Mouse (Mus musculus) layer of hippocampus, adult 9-10 months (tissue): ENCODE data around the gene Siah1a.

Source experiments
- DNase-seq: peaks from one replicate; pipeline ENCODE4 v3.0.0; 2022; ENCODE audit warnings: low spot score

Gene Siah1a

DNA sequence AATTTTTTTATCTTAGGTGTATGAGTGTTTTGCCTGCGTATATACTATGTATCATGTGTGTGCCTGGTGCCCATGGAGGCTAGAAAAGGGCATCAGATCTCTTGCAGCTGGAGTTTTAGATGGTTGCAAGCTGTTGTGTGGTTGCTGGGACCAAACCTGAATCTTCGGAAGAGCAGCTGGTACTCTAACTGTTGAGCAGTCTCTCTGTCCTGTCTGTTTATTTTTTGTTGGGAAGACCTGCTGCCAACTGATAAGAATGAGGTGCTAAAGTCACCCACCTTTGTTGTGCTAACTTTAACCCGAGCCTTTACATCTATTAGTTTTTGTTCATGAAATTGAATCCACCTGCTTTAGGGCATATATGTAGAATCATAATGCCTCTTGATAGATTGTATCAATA, 43.3 kb downstream of the Siah1a start:
- DNase-seq: no peak

DNA sequence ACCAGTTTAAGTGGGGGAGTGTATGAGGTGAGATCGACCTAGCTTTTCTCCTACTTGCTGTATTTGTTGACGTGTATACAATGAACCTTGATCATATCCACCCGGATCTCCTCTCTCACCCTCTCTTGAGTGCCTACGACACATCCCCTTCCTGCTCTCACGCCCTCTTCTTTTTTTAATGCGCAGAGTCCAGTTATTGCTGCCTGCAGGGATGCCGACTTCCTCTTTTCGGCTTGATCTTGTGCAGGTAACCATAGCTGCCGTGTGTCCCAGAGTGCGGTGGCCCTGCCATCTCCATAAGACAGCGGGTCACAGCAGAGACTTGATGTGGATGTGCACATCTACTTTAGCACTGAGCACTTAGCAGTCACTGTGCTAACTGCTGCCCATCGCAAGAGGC, 46.3 kb downstream of the Siah1a start:
- DNase-seq: no peak

DNA sequence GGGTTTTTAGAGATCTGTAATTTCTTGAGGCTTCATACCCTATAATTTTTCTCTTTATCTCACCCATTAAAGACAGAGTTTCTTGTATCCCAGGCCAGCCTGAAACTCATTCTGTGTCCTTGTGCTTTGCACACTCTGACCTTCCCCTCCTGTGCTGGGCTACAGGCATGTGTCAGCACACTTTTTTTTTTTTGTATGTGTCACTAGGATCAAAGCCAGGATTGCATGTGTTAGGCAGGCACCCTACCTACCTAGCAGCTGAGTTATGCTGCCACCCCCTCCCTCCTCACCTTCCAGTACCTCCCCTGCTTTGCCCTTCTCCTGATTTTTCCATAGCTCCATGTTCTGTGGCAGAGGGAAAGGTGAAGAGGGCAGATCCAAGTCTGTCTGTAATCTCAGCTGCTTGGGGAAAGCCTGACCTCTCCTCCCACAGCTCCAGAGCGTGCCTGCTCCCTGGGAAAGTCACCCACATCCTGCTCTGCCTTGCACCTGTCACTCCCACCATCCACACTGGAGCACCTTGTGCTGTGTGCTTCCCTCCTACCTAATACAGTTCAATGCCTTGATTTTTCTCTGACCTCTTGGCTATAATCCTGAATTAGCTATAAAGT, 46.8 kb downstream of the Siah1a start:
- DNase-seq: no peak

DNA sequence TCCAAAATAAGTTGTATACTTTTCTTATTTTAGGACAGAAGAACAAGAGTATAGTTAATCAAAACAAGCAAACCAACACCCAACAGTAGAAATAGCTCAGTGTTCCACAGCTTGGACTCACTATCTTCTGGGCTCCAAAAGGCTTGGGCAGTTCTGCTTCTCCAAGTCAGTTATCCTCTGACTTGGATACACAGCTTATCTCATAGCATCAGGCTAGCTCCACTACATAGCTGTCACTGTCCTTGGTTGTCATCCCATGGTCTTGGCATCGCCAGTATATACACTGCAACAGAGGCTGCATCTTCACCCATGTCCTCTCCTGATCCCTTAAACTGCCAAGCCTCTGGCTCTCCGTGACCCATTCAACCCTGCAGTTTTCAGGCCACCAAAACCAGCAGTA, 50.0 kb downstream of the Siah1a start:
- DNase-seq: no peak

DNA sequence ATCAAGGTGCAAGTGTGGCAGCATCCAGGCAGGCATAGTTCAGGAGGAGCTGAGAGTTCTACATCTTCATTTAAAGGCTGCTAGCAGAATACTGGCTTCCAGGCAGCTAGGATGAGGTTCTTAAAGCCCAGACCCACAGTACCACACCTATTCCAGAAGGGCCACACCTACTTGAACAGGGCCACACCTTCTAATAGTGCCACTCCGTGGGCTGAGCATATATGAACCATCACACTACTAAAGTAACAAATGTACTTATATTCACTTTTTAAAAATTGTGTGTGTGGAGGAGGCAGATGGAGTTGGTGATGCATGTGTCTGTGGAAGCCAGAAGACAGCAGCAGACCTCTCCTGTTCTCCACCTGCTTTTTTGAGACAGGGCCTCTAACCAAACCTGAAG, 51.7 kb downstream of the Siah1a start:
- no peak for DNase-seq

DNA sequence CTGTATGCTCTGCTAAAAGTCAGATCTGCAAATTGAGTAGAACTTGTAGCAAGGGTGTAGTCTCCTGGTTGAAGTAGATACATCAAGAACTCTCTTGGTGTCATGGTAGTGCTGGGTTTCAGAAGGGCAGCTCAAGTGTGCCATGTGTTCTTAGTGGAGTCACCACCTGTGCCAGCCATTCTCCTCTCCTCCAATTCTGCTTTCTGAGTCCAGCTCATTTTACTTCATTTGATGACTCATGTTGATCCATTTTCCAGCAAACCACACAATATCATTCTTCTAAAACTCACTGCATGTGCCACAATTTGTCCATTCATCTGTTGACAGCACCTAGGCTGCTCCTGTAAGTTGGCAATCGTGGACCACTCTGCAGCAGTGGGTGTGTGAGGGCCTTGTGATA, 53.6 kb downstream of the Siah1a start:
- DNase-seq: no peak

DNA sequence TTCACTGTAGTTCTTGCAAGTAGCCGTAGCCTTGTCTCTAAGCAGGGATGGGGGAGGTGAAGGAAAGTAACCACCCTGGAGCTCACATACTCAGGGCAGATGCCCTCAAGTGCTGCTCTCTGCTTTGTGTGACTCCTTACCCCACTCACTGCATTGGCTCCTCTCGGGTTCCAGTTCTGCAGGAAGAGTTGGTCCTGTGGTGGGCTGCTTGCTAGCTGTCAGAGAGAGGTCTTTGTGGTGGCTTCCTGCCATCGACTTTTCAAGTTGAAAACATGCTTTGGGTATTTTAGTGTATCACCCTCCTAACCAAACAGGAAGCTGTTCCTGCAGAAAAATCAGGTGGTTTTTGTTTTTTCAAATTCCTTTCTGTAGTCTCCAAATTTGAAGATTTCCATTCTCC, 59.1 kb downstream of the Siah1a start:
- DNase-seq: no peak
